Mouse (Mus musculus): Measurements from ENCODE around the gene Hps3. TPM values are rescaled to one million over a fixed set of nuclear protein-coding genes. Genes with fewer than 3 reads are reported as not detected.
A peak's percentile ranks its signal among the peaks of the same experiment; 100 is the strongest.
"Not testable (repeated sequence)": the region's sequence is repeated elsewhere in the genome, so short reads cannot be mapped to it uniquely, and the experiment has no call there.

Gene Hps3
- 9.5 and 10.0 TPM in 2 replicates for polyA plus RNA-seq (2015; fragmentation: Nextera tagmentation; extraction: Ambion mirVana)

DNA sequence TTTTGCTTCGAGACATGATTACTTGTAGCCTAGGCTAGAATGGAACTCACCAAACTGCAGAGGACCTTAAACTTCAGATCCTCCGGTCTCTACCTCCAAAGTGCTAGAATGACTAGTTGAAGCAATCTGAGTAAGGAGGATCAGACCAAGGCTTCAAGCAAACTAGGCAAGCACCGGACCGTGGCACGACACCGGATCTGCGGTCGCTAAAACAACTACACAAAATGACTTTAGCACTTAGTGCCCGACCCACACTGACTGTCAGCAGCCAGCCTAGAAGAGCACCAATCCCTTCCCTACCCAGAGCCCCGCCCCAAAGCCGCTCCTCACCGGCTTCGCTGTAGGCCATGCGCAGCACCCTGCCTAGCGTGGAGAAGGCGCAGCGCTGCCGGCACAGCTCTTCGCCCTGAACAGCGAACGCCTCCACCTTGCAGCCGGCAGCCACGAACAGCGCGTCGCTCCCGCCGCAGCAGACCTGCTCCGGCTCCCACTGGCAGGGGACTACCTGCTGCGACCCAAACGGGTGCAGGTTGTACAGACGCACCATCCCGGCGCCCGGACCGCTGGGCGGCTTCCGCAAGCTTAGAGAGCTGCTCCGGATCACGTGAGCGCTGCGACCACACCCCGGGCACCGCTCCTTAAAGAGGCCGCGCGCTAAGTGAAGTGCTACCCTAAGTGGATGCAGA lies at the start of gene Hps3:
Hps3 (minus strand) TSS at position 597 of the 686 bp plus-strand sequence.
- Histone ChIP-seq H3K27ac (peak within 1 kb of the TSS; percentile 35; the same call in 1 of the 2 replicates), H3K27me3 (no peaks in the 10 kb centered on the region), H3K4me1 (peaks cover 9% of the 10 kb centered on the region), H3K4me2 (replicated peaks) (peak within 1 kb of the TSS; percentile 73), H3K9me3 (no peaks in the 10 kb centered on the region), H3K36me3 (no peaks in the 10 kb centered on the region), H3K4me3 (peak within 1 kb of the TSS; percentile 80), H3K9ac (peak within 1 kb of the TSS; percentile 68)
- ATAC-seq (ENCODE audit: low FRiP score, low read depth), result peak; percentile 99
- under 1% methylated on average over 47 of the region's 47 CpGs for WGBS

GRCm38 (mm10) chr3:20082161-20082560 lies 47.0 kb upstream of the Hps3 start:
- WGBS, result 65% methylated on average over 3 of the region's 3 CpGs
- no peak overlapping the region for H3K27ac ChIP-seq
- H3K4me2 ChIP-seq (replicated peaks), result no peak overlapping the region
- no peaks in the 10 kb centered on the region for H3K9me3 ChIP-seq
- H3K27me3 ChIP-seq, result no peaks in the 10 kb centered on the region
- no peak overlapping the region for H3K9ac ChIP-seq
- no peak for ATAC-seq (ENCODE audit: low FRiP score, low read depth)
- H3K4me3 ChIP-seq, result no peak overlapping the region
- H3K36me3 ChIP-seq, result peaks cover 37% of the 10 kb centered on the region
- no peaks in the 10 kb centered on the region for H3K4me1 ChIP-seq

GRCm38 (mm10) chr3:20076145-20077053 lies 41.3 kb upstream of the Hps3 start:
- no peaks in the 10 kb centered on the region for H3K9me3 ChIP-seq
- H3K27ac ChIP-seq, result no peak overlapping the region
- no peak overlapping the region for H3K9ac ChIP-seq
- no peak overlapping the region for H3K4me2 ChIP-seq (replicated peaks)
- no peaks in the 10 kb centered on the region for H3K27me3 ChIP-seq
- peaks cover 45% of the 10 kb centered on the region for H3K36me3 ChIP-seq
- WGBS, result 80% methylated on average over 11 of the region's 11 CpGs
- no peak for ATAC-seq (ENCODE audit: low FRiP score, low read depth)
- H3K4me3 ChIP-seq, result no peak overlapping the region
- no peaks in the 10 kb centered on the region for H3K4me1 ChIP-seq

- Histone ChIP-seq H3K4me3 (peak overlapping the region; percentile 76), H3K27me3 (no peaks in the 10 kb centered on the region), H3K36me3 (peaks cover 5% of the 10 kb centered on the region), H3K27ac (no peak overlapping the region), H3K4me2 (replicated peaks) (peak overlapping the region; percentile 68), H3K9ac (peak overlapping the region; percentile 60), H3K9me3 (no peaks in the 10 kb centered on the region), H3K4me1 (peaks cover 9% of the 10 kb centered on the region)
- ATAC-seq (ENCODE audit: low FRiP score, low read depth), result no peak
- 0% methylated on average over 6 of the region's 9 CpGs for WGBS
These were observed 23.1 kb upstream of the Hps3 start for GRCm38 (mm10) chr3:20058197-20058541.

GRCm38 (mm10) chr3:20057306-20058196 lies 22.4 kb upstream of the Hps3 start, which contains the start of gene Hltf:
TSS of gene Hltf (plus strand) at chr3:20057811.
- H3K9me3 ChIP-seq, result no peaks in the 10 kb centered on the region
- peaks cover 9% of the 10 kb centered on the region for H3K4me1 ChIP-seq
- H3K9ac ChIP-seq, result peak within 1 kb of the TSS; percentile 76
- peak within 1 kb of the TSS; percentile 61; the same call in 1 of the 2 replicates for H3K27ac ChIP-seq
- peak within 1 kb of the TSS; percentile 76 for H3K4me3 ChIP-seq
- peak; percentile 100 for ATAC-seq (ENCODE audit: low FRiP score, low read depth)
- peaks cover 5% of the 10 kb centered on the region for H3K36me3 ChIP-seq
- H3K27me3 ChIP-seq, result no peaks in the 10 kb centered on the region
- H3K4me2 ChIP-seq (replicated peaks), result peak within 1 kb of the TSS; percentile 68
- WGBS, result under 1% methylated on average over 48 of the region's 54 CpGs

- H3K9ac ChIP-seq; H3K36me3 ChIP-seq; H3K27ac ChIP-seq; H3K4me1 ChIP-seq; H3K4me3 ChIP-seq; H3K4me2 ChIP-seq (replicated peaks); H3K9me3 ChIP-seq; H3K27me3 ChIP-seq; ATAC-seq (ENCODE audit: low FRiP score, low read depth): not testable (repeated sequence)
- 73% methylated on average over 3 of the region's 3 CpGs for WGBS
These were observed 9.6 kb upstream of the Hps3 start for GRCm38 (mm10) chr3:20044736-20045135.

DNA sequence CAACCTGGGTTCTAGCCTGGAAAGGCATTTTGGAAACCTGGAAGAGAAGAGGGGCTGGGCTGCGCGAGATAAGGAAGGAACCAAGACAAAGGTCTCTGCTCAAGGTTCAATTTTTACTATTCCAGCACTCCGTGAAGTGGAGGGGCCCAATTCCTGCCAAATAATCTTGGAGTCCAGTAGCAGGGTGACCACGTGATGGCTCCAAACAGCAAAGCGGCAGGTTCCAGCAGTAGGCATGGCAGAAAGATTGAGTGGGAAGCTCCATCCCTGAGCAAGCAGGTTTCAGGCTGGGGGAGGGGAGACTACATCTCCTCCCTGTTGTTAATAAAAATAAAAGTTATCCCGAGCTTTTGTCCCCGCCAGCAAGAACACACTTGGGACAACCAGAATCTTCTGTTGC lies 6.3 kb upstream of the Hps3 start:
- WGBS, result 86% methylated on average over 7 of the region's 7 CpGs
- not testable (repeated sequence) for H3K27me3 ChIP-seq

DNA sequence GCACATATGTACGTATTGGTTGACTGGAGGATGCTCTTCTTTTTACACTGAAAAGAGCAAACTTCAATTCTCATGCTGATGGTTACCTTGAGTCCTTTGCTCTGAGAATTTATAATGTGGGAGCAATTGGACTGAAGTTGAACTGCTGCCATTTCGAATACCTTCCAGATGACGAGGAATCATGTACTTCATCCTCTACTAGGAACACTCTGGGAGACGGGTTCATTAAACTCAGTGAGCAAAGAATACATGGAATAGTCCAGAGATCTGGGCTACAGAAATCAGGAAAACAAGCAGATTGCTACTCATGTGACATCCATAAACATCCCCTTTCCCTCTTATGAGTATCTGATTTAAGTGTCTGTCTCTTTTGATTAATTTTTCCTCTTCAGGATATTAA lies 954 bp upstream of the Hps3 start:
- Histone ChIP-seq H3K9me3 (no peaks in the 10 kb centered on the region), H3K4me3 (no peak overlapping the region), H3K4me2 (replicated peaks) (no peak overlapping the region), H3K27me3 (no peaks in the 10 kb centered on the region), H3K36me3 (no peaks in the 10 kb centered on the region), H3K27ac (no peak overlapping the region), H3K9ac (no peak overlapping the region), H3K4me1 (peaks cover 9% of the 10 kb centered on the region)
- ATAC-seq (ENCODE audit: low FRiP score, low read depth), result no peak
- 71% methylated on average over 4 of the region's 4 CpGs for WGBS

More for the DNA sequence above, 6.3 kb upstream of the Hps3 start:
- not testable (repeated sequence) for H3K4me2 ChIP-seq (replicated peaks); H3K4me1 ChIP-seq; H3K27ac ChIP-seq; H3K4me3 ChIP-seq; H3K9ac ChIP-seq; H3K9me3 ChIP-seq; ATAC-seq (ENCODE audit: low FRiP score, low read depth); H3K36me3 ChIP-seq

DNA sequence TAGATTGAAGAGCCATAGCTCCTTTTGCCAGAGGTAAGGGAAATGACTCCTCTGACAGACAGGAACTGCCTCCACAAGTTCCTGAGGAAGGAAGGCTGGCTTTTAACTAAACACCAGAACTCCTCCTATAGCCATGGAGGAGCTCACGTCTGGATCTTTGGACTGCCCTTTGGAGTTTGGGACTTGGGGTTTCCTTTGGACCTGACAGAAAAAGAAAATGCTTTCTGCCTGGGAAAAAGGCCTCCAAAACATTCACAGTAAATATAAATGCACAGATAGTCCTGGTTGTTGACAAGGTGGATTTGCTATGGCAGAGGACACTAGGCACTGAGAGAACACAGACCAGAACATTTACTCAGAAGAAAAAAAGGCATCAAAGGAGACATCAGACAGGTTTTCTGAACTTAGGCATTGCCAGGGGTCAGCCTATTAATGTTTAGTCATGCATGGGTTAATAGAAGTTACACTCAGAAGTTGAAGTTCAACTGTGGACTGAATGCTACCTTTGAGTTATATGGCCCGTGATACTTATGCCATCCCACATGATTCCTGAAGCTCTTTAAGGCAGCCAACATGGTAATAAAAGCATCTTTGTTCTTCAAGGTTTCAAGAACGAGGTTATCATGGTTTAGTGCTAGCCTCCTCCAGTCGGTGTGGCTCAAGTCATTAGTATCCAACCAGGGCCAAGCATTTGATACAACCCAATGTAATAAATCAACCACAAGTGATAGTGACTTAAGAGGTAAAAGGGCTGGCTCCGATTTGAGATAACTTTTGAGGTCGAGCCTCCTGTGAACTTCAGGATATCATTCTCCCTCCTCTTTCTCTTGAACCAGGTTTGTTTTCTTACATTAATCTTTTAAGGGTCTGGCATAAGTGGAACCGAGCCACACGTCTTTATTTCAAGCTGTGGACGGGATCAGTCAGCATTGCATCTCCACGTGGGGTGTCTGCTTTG lies 1.1 kb downstream of the Hps3 start:
- peak overlapping the region; percentile 80 for H3K4me3 ChIP-seq
- H3K27ac ChIP-seq, result no peak overlapping the region
- H3K4me2 ChIP-seq (replicated peaks), result peak overlapping the region; percentile 73
- no peaks in the 10 kb centered on the region for H3K27me3 ChIP-seq
- peak overlapping the region; percentile 68 for H3K9ac ChIP-seq
- H3K9me3 ChIP-seq, result no peaks in the 10 kb centered on the region
- ATAC-seq (ENCODE audit: low FRiP score, low read depth), result no peak
- H3K4me1 ChIP-seq, result peaks cover 9% of the 10 kb centered on the region
- H3K36me3 ChIP-seq, result no peaks in the 10 kb centered on the region
- 15% methylated on average over 10 of the region's 10 CpGs for WGBS

DNA sequence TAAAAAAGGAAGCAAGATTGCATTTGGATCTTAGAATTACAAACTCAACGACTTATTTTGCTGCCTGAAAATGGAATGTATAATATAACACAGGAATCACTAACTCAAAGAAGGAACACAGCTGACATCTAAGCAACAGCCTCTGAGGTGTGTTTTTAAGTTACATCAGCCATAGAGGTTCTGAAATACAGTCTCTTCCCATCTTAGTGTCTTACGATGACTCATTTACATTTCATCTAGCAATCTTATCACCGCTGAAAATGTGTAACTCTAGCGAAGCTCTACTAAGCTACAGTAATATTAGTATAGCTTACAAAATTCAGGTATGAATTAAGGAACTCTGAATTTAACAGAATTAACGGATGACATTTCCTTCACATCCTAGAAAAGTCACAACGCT lies 4.3 kb downstream of the Hps3 start:
- Histone ChIP-seq H3K9ac (no peak overlapping the region), H3K9me3 (no peaks in the 10 kb centered on the region), H3K36me3 (peaks cover 8% of the 10 kb centered on the region), H3K27ac (no peak overlapping the region), H3K4me3 (no peak overlapping the region), H3K27me3 (no peaks in the 10 kb centered on the region), H3K4me1 (peaks cover 9% of the 10 kb centered on the region), H3K4me2 (replicated peaks) (no peak overlapping the region)
- WGBS, result 93% methylated on average over 6 of the region's 6 CpGs
- no peak for ATAC-seq (ENCODE audit: low FRiP score, low read depth)

- 93% methylated on average over 3 of the region's 3 CpGs for WGBS
- H3K4me3 ChIP-seq, result no peak overlapping the region
- H3K36me3 ChIP-seq, result peaks cover 27% of the 10 kb centered on the region
- H3K9me3 ChIP-seq, result no peaks in the 10 kb centered on the region
- H3K27ac ChIP-seq, result no peak overlapping the region
- ATAC-seq (ENCODE audit: low FRiP score, low read depth), result no peak
- H3K27me3 ChIP-seq, result no peaks in the 10 kb centered on the region
- H3K4me1 ChIP-seq, result no peaks in the 10 kb centered on the region
- no peak overlapping the region for H3K9ac ChIP-seq
- H3K4me2 ChIP-seq (replicated peaks), result no peak overlapping the region
These were observed 6.5 kb downstream of the Hps3 start for GRCm38 (mm10) chr3:20028640-20029039.
